1 mouse cellular context compared by ENCODE assay signal in genomic region chr17:33733526-33733925, GRCm38 (mm10). TPM values are rescaled to one million over a fixed set of nuclear protein-coding genes. Genes with fewer than 3 reads are reported as not detected.
"Had no signal": no experiment of that assay in that cellular context is flagged by ENCODE, and none has a peak within 500 bp of the region (broad histone marks: within the 10 kb centered on the region; RNA-seq: fewer than 3 reads in every experiment).

No protein-coding gene starts in this region.

RNA-seq across cellular contexts. Expression of gene Angptl4, which starts 48.1 kb away (rescaled TPM):
- polyA plus RNA-seq: erythroblast, embryonic 14.5 days had no signal
